Mouse (Mus musculus) frontal cortex, postnatal 36 days (tissue): ENCODE data around the gene Chd5.

Experiments
- DNase-seq, 2 experiments: peaks; one replicate each; pipeline ENCODE4 v3.0.0; 2022; ENCODE audit warnings: low spot score in 2 of 2

Gene Chd5

GRCm38 (mm10) chr4:152353886-152354637 is 15.6 kb downstream of the Chd5 start:
- no peak for DNase-seq

GRCm38 (mm10) chr4:152355672-152356071 is 17.2 kb downstream of the Chd5 start:
- DNase-seq, result no peak

- DNase-seq, result no peak
Measured at GRCm38 (mm10) chr4:152359700-152360099, 21.2 kb downstream of the Chd5 start.

GRCm38 (mm10) chr4:152360855-152361254 is 22.4 kb downstream of the Chd5 start:
- DNase-seq, result no peak

GRCm38 (mm10) chr4:152362180-152362579 is 23.7 kb downstream of the Chd5 start:
- DNase-seq, result no peak

DNA sequence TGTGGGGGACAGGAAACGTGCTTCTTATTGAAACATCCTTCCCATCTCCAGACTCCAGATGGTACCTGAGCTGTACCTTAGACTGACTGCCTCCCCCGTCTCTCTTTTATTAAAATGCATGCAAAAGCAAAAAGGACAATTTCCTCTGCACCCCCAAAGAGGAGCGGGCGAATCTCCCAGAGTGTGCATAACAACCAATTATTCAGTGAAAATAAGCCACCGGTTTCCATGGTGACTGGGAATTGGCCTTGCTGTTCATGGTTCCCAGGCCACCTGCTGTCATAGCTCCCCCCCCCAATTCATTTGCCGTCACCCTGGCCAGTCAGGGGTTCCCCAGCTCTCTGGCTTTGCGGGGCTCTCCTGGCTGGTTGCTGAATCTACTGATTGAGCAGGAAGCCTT is 26.8 kb downstream of the Chd5 start:
- no peak for DNase-seq

DNA sequence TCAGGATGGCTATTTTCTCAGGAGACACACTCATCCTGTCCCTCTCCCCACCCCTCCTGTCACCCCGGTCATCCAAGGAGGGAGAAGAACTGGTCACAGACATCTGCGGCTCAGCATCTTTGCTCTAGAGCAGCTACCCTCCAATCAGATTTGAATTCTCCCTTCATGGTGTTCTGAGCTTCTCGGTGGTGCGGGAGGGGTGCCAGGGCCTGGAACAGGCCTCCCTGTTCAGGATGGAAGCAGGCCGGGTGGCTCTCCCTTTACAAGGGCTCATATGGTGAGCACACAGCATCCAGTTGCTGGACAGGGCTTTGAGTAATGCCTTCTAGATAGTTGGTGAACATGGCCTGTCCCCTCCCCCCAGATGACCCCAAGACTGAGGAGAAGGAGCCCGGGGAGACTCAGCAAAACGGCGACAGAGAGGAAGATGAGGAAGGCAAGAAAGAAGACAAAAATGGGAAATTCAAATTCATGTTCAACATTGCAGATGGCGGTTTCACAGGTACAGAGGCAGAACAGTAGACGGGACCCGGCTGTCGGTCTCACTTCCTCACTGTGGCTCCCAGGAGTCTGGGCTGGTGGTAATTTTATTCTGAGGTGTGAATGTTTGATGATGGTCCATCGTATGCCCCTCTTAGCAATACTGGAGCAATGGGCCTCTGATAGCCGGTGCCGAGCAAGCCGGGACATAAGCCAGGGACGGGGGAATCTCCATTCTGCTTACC is 44.2 kb downstream of the Chd5 start:
- no peak for DNase-seq

DNA sequence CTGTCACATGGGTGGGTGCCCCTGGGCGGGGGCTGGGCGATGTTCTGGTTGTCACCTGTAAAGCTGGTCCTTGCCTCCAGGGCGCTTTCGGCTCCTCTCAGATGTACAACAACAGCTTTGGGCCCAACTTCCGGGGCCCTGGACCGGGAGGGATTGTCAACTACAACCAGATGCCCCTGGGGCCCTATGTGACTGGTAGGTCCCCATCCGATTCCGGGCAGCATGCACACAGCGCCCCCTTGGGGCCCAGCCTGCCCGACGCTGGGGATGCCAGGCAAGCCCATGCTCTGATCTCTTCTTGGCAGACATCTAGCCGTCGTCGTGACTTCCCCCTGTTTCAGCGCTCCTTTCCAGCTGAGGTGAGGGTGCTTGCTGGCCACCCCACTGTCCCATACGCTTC is 47.2 kb downstream of the Chd5 start:
- DNase-seq, result no peak

DNA sequence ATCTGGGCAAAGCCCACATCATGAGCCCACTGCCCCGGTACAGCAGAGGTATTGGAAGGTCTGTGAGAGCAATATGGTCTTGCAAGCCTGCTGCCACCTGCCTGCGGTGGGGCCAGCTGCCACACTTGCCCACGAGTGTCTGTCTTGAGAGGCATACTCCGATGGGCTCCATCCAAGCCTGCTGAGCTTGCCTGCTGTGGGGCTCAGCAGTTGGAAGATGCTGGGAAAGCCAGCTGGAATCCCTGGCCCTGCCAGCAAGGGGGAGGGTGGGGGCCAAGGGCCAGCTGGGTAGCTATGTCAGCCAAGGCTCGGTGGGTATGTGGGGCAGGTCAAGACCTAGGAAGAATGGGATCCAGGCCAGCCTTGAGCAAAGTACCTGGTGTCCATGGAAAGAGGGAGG is 53.7 kb downstream of the Chd5 start:
- DNase-seq, result peak in 1 of 2 experiments; percentile 68

DNA sequence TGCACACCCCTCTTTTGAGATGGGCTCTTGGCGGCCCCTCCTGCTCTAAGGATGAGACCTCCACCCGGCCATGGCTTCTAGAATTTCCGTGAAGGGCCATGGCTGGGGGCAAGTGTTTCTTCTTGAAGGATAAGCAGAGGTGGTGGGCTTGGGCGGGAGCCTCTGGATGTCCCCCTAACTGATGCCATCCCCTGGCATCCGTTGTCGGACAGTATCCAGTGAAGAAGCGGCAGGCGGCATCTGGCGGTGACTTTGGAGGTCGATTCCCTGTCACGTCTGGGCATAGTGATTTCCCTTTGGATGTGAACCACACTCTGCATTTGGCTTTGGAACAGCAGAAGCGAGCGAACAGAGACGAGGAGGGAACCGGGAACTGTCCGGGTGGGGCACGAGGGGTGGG is 54.2 kb downstream of the Chd5 start:
- no peak for DNase-seq

- DNase-seq, result no peak
Measured at GRCm38 (mm10) chr4:152398926-152399325, 60.5 kb downstream of the Chd5 start.

DNA sequence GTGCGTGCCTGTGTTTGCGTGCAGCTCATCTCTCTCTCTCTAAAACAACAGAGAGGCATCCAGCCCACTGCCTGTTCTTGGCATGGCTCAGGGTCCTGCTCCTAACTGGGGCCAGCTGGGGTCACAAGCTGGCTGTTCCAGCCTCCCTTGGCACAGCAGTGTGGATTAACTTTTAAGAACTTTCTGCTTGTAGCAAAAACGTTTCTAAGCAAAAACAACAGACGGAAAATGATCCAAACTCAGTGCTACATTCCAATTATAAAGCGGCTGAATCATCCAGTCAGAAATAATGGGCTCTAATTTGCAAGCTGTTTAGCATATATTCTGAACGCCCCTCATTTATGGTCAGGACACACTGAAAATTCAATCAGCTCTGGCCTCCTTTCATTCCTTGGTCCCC is 66.7 kb downstream of the Chd5 start:
- DNase-seq, result no peak

DNA sequence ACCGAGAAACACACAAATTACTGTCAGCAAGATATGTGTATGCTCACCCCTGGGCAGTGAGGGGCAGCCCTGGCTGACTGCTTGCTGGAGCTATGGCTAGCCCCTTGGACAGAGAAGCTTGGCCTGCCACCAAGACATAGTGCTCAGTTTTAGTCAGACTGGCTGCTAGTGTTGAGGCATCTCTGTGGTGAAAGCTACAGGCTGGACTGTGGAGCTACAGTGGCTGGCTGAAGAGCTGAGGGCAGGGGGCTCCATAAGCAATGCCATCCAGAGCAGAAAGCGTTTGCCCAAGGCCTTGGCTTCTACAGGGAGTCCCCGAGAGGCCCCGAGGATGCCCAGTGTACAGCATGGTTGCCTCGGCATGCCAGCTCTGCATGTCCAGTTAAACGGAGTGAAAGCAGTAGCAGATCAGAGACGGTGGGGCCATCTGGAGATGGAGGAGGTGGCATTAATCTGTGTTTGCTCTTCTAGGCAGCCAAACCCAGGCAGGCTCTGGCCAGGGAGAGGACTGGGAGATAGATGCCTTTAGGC is 67.3 kb downstream of the Chd5 start:
- DNase-seq, result no peak

DNA sequence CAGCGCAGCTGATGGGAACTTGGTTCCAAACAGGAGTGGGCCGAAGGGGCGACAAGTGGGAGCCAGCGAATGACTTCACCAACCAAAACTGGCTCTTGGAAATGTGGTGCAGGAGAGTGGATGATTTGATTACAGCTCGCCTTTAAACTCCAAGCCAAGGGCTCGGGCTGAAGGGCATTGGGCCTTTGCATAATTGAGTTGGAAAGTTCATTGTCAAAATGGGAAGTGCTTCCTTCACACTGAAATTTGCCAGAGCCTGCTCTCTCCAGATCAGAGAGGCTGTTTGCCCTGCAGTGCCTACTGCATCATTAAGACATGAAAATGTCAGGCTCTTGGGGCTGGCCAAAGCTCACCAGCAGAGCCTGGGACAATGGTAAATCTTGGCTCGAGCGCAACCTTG is 68.1 kb downstream of the Chd5 start:
- DNase-seq, result no peak

- no peak for DNase-seq
Measured at GRCm38 (mm10) chr4:152410961-152411360, 72.5 kb downstream of the Chd5 start.

DNA sequence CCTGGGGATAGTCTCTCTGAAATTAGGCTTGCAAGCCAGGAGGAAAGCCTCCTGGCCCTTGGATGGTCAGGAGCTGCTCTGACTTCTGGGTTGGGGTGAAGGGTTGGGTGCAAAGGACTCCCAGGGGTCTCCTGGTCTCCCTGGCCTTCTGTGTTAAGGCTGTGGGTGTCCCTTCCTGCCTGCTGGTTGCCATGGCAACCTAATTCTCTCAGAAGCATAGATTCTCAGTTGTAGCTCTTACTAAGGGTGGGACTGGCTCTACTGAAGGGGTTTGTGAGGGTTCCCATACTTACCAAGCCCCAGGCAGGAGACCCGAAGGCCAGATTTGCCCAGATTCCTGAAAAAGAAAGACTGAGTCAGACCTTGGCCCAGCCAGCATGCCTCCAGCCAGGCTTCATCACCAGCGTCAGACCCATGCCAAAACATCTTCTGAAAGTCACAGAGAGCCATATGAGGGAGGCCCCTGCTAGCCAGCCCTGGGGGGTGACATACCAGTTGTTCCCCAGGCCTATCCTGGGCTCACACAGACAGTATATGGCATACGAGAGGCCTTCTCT is 74.2 kb downstream of the Chd5 start:
- DNase-seq, result no peak

GRCm38 (mm10) chr4:152418229-152419060 is 80.0 kb downstream of the Chd5 start:
- DNase-seq, result no peak

- DNase-seq, result no peak
Measured at GRCm38 (mm10) chr4:152423576-152423975, 85.1 kb downstream of the Chd5 start.

GRCm38 (mm10) chr4:152424341-152424740 is 85.9 kb downstream of the Chd5 start:
- DNase-seq, result no peak

DNA sequence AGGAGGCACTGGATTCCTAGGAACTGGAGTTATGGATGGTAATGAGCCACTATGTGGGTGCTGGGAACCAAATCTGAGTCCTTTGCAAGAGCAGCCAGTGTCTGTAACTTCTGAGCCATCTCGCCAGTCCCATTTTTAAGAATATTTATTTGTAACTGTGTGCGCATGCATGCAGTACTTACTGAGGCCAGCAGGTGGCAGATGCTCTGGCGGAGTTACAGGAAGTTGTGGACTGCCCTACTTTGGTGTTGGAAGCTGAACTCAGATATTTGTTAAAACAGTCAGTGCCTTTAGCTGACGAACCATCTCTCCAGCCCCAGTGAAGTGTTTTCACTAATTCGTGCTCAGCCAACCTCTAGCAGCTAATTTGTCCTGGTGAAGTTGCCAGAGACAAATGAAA is 86.5 kb downstream of the Chd5 start:
- no peak for DNase-seq

- peak; percentile 48 to 55 for DNase-seq
Measured at GRCm38 (mm10) chr4:152428259-152428658, 89.8 kb downstream of the Chd5 start.

DNA sequence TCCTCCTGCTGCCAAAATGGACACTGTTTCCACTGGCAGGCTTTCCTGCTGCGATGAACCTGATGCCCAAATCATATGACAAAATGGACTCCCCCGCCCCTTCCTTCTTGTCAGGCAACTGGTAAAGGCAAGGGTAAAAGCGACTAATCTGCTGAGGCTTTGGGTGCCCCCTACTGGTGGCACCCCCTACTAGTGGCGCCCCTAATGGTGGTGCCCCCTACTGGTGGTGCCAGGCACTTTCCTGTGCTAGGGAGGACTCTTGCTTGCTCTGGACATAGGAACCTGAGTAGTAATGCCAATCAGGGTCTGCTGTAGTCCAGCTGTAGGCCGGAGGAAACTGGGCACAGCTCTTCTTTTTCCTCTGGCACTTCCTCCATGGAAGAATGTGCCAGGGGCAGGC is 93.9 kb downstream of the Chd5 start:
- DNase-seq, result peak in 1 of 2 experiments; percentile 60
